Mouse (Mus musculus) heart, embryonic 10.5 days (tissue): Measurements from ENCODE around the gene Drc1. TPM values are rescaled to one million over a fixed set of nuclear protein-coding genes. Genes with fewer than 3 reads are reported as not detected.

Experiments used
- DNase-seq: peaks from one replicate; pipeline ENCODE4 v3.0.0-alpha.2; 2017; ENCODE audit warnings: low spot score
- H3K27ac ChIP-seq: fragments of 300-500 bp; sonication (generic); 2 replicates; pipeline ENCODE4 v1.5.1; 2016; ENCODE audit warnings: mild to moderate bottlenecking
- H3K27me3 ChIP-seq: fragments of 300-500 bp; sonication (generic); 2 replicates; pipeline ENCODE4 v1.6.1; 2016; ENCODE audit warnings: mild to moderate bottlenecking; ENCODE audit not compliant: poor library complexity, insufficient read depth, severe bottlenecking
- H3K36me3 ChIP-seq: fragments of 300-500 bp; sonication (generic); 2 replicates; pipeline ENCODE4 v1.6.1; 2016; ENCODE audit warnings: mild to moderate bottlenecking, moderate library complexity
- H3K4me1 ChIP-seq: fragments of 300-500 bp; sonication (generic); 2 replicates; pipeline ENCODE4 v1.6.1; 2016; ENCODE audit warnings: mild to moderate bottlenecking
- H3K4me3 ChIP-seq: fragments of 300-500 bp; sonication (generic); 2 replicates; pipeline ENCODE4 v1.5.1; 2016; ENCODE audit warnings: mild to moderate bottlenecking, moderate library complexity
- H3K9me3 ChIP-seq: fragments of 300-500 bp; sonication (generic); 2 replicates; pipeline ENCODE4 v1.6.1; 2016; ENCODE audit warnings: mild to moderate bottlenecking, moderate library complexity
- WGBS: fragments of 180-500 bp; shearing (Covaris S2); methylation state at CpG from one replicate; pipeline ENCODE4 v1.1.7; 2016; 5-methylcytosine and 5-hydroxymethylcytosine counted together
- polyA plus RNA-seq: library from polyadenylated mRNA; unstranded; fragments of >200 nt; fragmentation: Nextera tagmentation; extraction: Ambion mirVana; gene quantifications from 2 replicates; pipeline ENCODE4 v1.2.1, GENCODE M21; 2016

Gene Drc1
- 0.15 and 0.64 TPM in 2 replicates for polyA plus RNA-seq

GRCm38 (mm10) chr5:30281291-30281732 is at the start of gene Drc1:
Drc1 (plus strand) TSS chr5:30281388.
- 8% methylated on average over 26 of the region's 26 CpGs for WGBS
- H3K36me3 ChIP-seq, result no peaks in the 10 kb centered on the region

GRCm38 (mm10) chr5:30231891-30232270 is 49.3 kb upstream of the Drc1 start:
- Histone ChIP-seq H3K27ac (peak overlapping the region; percentile 91), H3K4me1 (peaks cover 32% of the 10 kb centered on the region; the same call in 1 of the 2 replicates), H3K9me3 (no peaks in the 10 kb centered on the region), H3K36me3 (peaks cover 11% of the 10 kb centered on the region), H3K4me3 (peak overlapping the region; percentile 87), H3K27me3 (no peaks in the 10 kb centered on the region)
- DNase-seq, result no peak
- WGBS, result 65% methylated on average over 16 of the region's 16 CpGs

More at GRCm38 (mm10) chr5:30281291-30281732, at the start of gene Drc1:
- H3K27ac ChIP-seq, result 0 out of 2 replicates have a peak within 1 kb of the TSS, but pooled peaks have one; percentile 42
- peaks cover 7% of the 10 kb centered on the region for H3K4me1 ChIP-seq
- peaks cover 5% of the 10 kb centered on the region; the same call in 1 of the 2 replicates for H3K9me3 ChIP-seq
- peaks cover 4% of the 10 kb centered on the region; the same call in 1 of the 2 replicates for H3K27me3 ChIP-seq
- H3K4me3 ChIP-seq, result peak within 1 kb of the TSS; percentile 59
- peak; percentile 84 for DNase-seq

DNA sequence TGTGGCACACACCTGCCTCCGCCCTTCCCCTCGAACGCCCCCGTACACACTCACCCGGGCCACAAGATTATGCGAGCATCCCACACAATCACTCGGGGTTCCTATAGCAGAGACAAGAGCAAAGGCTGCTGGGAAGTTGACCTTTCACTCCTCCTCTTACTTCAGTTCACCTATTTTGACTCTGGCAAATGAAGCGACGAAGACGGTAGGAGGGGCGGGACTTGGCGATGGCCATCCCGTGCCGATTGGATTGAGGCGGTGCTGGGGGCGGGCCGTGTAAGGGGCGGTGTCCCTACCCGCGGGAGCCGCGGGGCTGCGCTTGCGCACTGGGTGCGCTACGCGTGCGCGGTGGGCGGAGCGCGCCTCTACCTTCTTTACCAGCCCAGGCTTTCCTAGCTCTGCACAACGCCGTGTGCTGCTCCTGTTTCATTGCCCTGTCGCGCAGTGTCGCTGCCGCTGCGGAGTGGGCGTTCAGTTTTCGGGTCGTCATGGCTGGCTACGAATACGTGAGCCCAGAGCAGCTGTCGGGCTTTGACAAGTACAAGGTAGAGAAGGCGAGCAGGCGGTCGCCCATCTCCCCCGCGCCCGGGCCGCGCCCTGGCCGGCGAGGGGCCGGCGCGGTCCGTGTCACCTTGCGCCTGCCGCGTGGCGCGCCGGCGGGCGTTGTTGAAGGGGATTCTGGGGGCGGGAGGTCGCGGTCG is 48.8 kb upstream of the Drc1 start, which contains the start of gene Selenoi:
TSS of gene Selenoi (plus strand) at position 311 of the 701 bp plus-strand sequence.
- Histone ChIP-seq H3K27ac (peak within 1 kb of the TSS; percentile 91), H3K4me1 (peaks cover 32% of the 10 kb centered on the region; the same call in 1 of the 2 replicates), H3K4me3 (peak within 1 kb of the TSS; percentile 87), H3K27me3 (no peaks in the 10 kb centered on the region), H3K9me3 (no peaks in the 10 kb centered on the region), H3K36me3 (peaks cover 11% of the 10 kb centered on the region)
- DNase-seq, result peak; percentile 99
- 5% methylated on average over 71 of the region's 71 CpGs for WGBS

GRCm38 (mm10) chr5:30233042-30233441 is 48.1 kb upstream of the Drc1 start:
- peaks cover 32% of the 10 kb centered on the region; the same call in 1 of the 2 replicates for H3K4me1 ChIP-seq
- H3K27me3 ChIP-seq, result no peaks in the 10 kb centered on the region
- H3K4me3 ChIP-seq, result peak overlapping the region; percentile 87
- no peak for DNase-seq
- peak overlapping the region; percentile 91 for H3K27ac ChIP-seq
- H3K9me3 ChIP-seq, result no peaks in the 10 kb centered on the region
- peaks cover 11% of the 10 kb centered on the region for H3K36me3 ChIP-seq
- WGBS, result 6% methylated on average over 15 of the region's 15 CpGs

- Histone ChIP-seq H3K36me3 (peaks cover 11% of the 10 kb centered on the region), H3K27ac (no peak overlapping the region)
Measured at GRCm38 (mm10) chr5:30233979-30234378, 47.2 kb upstream of the Drc1 start.

DNA sequence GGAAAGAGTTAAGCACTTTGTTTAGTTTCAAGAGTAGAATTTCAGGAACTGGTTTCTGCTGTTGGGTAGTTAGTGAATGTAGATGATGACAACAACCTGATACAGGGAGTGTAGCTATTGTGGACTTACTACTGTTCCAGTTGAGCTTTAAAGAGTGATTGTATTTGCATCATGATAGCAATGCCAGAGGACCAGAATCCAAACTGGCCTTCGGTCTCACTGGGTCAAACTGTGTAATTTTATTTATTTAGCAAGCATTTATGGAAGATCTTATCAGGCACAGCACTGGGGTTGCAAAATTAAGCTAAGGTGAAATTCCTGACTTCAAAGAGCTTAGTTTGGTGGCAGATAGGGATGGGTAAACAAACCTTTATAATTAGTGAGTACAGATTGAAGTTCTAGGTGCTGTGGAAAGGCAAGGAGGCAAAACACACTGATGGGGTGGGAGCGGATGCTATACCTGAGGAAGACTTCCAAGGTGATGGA is 45.5 kb upstream of the Drc1 start:
- Histone ChIP-seq H3K4me1 (peaks cover 32% of the 10 kb centered on the region; the same call in 1 of the 2 replicates), H3K4me3 (no peak overlapping the region), H3K36me3 (peaks cover 7% of the 10 kb centered on the region; the same call in 1 of the 2 replicates), H3K27me3 (no peaks in the 10 kb centered on the region), H3K9me3 (no peaks in the 10 kb centered on the region), H3K27ac (no peak overlapping the region)
- WGBS, result 88% methylated on average over 2 of the region's 2 CpGs
- DNase-seq, result no peak

More at GRCm38 (mm10) chr5:30233979-30234378, 47.2 kb upstream of the Drc1 start:
- H3K4me3 ChIP-seq, result peak overlapping the region; percentile 87
- H3K27me3 ChIP-seq, result no peaks in the 10 kb centered on the region
- no peaks in the 10 kb centered on the region for H3K9me3 ChIP-seq
- DNase-seq, result no peak
- WGBS, result 39% methylated on average over 8 of the region's 8 CpGs
- peaks cover 32% of the 10 kb centered on the region; the same call in 1 of the 2 replicates for H3K4me1 ChIP-seq

DNA sequence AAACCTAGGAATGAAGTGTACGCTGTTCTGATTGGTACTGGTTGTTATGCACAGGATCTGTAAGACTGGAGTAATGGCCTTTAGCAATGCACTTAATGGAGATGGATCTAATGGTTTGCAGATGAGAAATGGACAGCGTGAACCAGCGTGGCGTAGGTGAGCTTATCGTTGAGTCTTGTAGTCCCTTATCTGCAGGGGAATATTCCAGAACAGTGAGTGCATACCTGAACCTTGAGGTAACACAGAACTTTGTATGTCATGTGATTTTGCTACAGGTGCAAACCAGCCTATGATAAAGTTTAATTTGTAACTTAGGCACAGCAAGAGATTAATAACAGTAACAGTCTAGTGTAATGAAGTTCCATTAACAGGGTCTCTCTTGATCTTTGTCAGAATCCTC is 42.7 kb upstream of the Drc1 start:
- Histone ChIP-seq H3K9me3 (no peaks in the 10 kb centered on the region), H3K4me1 (peaks cover 33% of the 10 kb centered on the region), H3K4me3 (no peak overlapping the region), H3K27me3 (no peaks in the 10 kb centered on the region), H3K27ac (no peak overlapping the region), H3K36me3 (peaks cover 3% of the 10 kb centered on the region; the same call in 1 of the 2 replicates)
- 94% methylated on average over 5 of the region's 5 CpGs for WGBS
- no peak for DNase-seq

- 85% methylated on average over 7 of the region's 7 CpGs for WGBS
Measured at GRCm38 (mm10) chr5:30240552-30240951, 40.6 kb upstream of the Drc1 start.

GRCm38 (mm10) chr5:30242410-30242809 is 38.8 kb upstream of the Drc1 start:
- Histone ChIP-seq H3K4me3 (no peak overlapping the region), H3K9me3 (no peaks in the 10 kb centered on the region), H3K4me1 (peaks cover 33% of the 10 kb centered on the region), H3K27ac (peak overlapping the region; percentile 13; the same call in 1 of the 2 replicates), H3K27me3 (no peaks in the 10 kb centered on the region), H3K36me3 (peaks cover 6% of the 10 kb centered on the region)
- 20% methylated on average over 1 of the region's 1 CpGs for WGBS
- no peak for DNase-seq

More at GRCm38 (mm10) chr5:30240552-30240951, 40.6 kb upstream of the Drc1 start:
- Histone ChIP-seq H3K4me1 (peaks cover 37% of the 10 kb centered on the region), H3K27ac (no peak overlapping the region), H3K36me3 (peaks cover 3% of the 10 kb centered on the region; the same call in 1 of the 2 replicates), H3K4me3 (no peak overlapping the region), H3K27me3 (no peaks in the 10 kb centered on the region), H3K9me3 (no peaks in the 10 kb centered on the region)
- no peak for DNase-seq

DNA sequence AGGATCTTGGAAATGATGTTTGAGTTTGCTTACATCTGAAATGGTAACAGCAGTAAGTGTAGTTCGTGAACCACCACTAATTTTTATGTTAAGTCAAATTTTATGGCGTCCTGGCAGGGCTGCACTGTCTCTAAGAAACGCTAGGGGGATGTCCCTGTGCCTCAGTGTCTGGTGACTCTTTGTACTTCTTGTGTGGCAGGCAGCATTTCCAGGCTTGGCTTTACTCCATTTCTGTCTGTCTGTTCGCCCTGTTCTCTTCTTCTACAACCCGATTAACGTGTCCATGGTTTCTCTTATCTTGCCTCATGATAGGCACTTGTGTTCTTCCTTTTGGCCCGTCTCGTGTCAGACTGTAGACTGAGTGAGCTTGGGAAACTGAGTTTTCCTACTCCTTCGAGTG is 37.4 kb upstream of the Drc1 start:
- peaks cover 33% of the 10 kb centered on the region for H3K4me1 ChIP-seq
- 36% methylated on average over 9 of the region's 9 CpGs for WGBS
- no peaks in the 10 kb centered on the region for H3K27me3 ChIP-seq
- no peak for DNase-seq
- no peak overlapping the region for H3K27ac ChIP-seq
- H3K9me3 ChIP-seq, result no peaks in the 10 kb centered on the region
- H3K36me3 ChIP-seq, result peaks cover 13% of the 10 kb centered on the region
- no peak overlapping the region for H3K4me3 ChIP-seq

- Histone ChIP-seq H3K4me1 (peaks cover 33% of the 10 kb centered on the region), H3K27me3 (no peaks in the 10 kb centered on the region), H3K4me3 (no peak overlapping the region), H3K36me3 (peaks cover 24% of the 10 kb centered on the region), H3K27ac (no peak overlapping the region), H3K9me3 (no peaks in the 10 kb centered on the region)
- WGBS, result 90% methylated on average over 9 of the region's 9 CpGs
- DNase-seq, result no peak
Measured at GRCm38 (mm10) chr5:30245861-30246416, 35.2 kb upstream of the Drc1 start.

DNA sequence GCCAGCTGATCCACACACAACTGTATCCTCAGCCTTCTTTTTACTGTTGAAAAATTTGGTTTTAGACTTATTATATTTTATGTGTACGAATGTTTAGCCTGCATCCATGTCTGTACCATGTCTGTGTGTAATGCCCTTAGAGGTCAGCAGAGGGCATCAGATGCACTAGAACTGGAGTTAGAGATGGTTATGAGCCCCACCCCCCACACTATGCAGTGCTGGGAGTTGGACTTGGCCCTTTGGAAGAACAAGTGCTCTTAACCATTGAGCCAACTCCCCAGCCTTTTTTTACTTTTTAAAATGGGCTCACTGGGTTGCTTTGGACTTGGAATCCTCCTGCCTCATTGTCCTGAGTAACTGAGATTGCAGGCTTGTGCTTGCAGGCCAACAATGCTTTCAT is 33.5 kb upstream of the Drc1 start:
- Histone ChIP-seq H3K27me3 (no peaks in the 10 kb centered on the region), H3K36me3 (peaks cover 32% of the 10 kb centered on the region), H3K9me3 (no peaks in the 10 kb centered on the region), H3K4me3 (no peak overlapping the region), H3K27ac (no peak overlapping the region), H3K4me1 (peaks cover 23% of the 10 kb centered on the region)
- 100% methylated on average over 1 of the region's 1 CpGs for WGBS
- no peak for DNase-seq
